Mouse (Mus musculus) testis, adult 2 months (tissue): ENCODE data around the gene Usp47.

Experiments used
- CTCF ChIP-seq: fragments of 200-500 bp; IDR thresholded peaks from 2 replicates; pipeline ENCODE4 v1.5.1; 2012; ENCODE audit warnings: low read depth, mild to moderate bottlenecking, inconsistent platforms, low read length, moderate library complexity; ENCODE audit not compliant: control insufficient read depth, insufficient read depth, insufficient replicate concordance
- POLR2A ChIP-seq: fragments of 200-500 bp; IDR thresholded peaks from 2 replicates; pipeline ENCODE4 v1.6.1; 2012; ENCODE audit warnings: low read depth, mild to moderate bottlenecking, inconsistent platforms, low read length, moderate library complexity; ENCODE audit not compliant: control insufficient read depth

DNA sequence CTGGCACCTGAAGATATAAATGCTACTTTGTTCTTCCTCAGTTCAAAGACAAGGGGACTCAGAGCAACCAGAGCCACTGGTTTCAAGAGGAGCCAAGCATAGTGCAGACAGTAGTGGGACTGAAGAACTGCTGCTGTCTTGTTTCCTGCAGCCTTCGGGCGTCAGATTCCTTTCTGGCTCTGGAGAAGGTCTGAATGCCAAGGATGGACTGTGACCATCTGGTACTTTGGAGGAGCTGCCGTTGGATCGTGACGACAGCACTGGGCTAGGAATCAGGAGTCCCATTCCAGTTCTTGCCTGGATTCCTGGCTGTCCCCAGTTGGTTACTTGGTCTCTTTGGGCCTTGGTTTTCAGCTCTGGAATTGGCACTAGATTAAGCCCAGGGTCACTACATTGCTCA lies 11.2 kb upstream of the Usp47 start:
- TF ChIP-seq POLR2A (no peak), CTCF (no peak)
